Mouse (Mus musculus): ENCODE data around the gene Kif2c.

GRCm38 (mm10) chr4:117161183-117161582 lies 21.3 kb downstream of the Kif2c start:
- TF ChIP-seq POLR2AphosphoS2 (IDR thresholded peaks at IDR 0.05; ENCODE audit: low read depth, low read length) (no peak), RCOR1 (conservative IDR thresholded peaks at IDR 0.05; ENCODE audit: low read depth, low read length) (no peak), CTCF (conservative IDR thresholded peaks at IDR 0.05 in 1 of 2, IDR thresholded peaks at IDR 0.05 in 1 of 2; ENCODE audit: low read depth in 2 of 2, low read length in 2 of 2) (no peak), NELFE (IDR thresholded peaks at IDR 0.05; ENCODE audit: low read depth, low read length) (no peak), TBP (conservative IDR thresholded peaks at IDR 0.05; ENCODE audit: low read depth, low read length) (no peak), BHLHE40 (IDR thresholded peaks at IDR 0.05; ENCODE audit: low read depth, low read length) (no peak)

Measured in CH12.LX (cell line).